Comparison of ENCODE assay signal across 8 mouse cellular contexts in genomic region chr13:36578569-36579333, GRCm38 (mm10).
A peak's percentile ranks its signal among the peaks of the same experiment; 100 is the strongest.
DNase-seq lines count a peak whose midpoint lies in the region; TF ChIP-seq lines count a peak whose summit lies in the region.

No protein-coding gene starts in this region.

- H3K27me3 ChIP-seq in embryonic facial prominence, embryonic 10.5 days (replicated peaks; ENCODE audit: low read depth, poor library complexity, severe bottlenecking), result peaks cover 55% of the 10 kb centered on the region
- H3K27me3 ChIP-seq in midbrain, embryonic 10.5 days (ENCODE audit: low read depth, poor library complexity, severe bottlenecking), result peaks cover 49% of the 10 kb centered on the region
- H3K27me3 ChIP-seq in small intestine, adult 2 months (ENCODE audit: control insufficient read depth, insufficient read depth, low read length), result no peaks in the 10 kb centered on the region

- H3K27ac ChIP-seq in bone marrow macrophage, adult 2 months (ENCODE audit: insufficient read depth, low read depth, low read length), result no peak overlapping the region
- H3K27ac ChIP-seq in embryonic facial prominence, embryonic 10.5 days (replicated peaks), result peak overlapping the region; percentile 90
- H3K27ac ChIP-seq in midbrain, embryonic 10.5 days (replicated peaks), result peak overlapping the region; percentile 90
- no peak overlapping the region for H3K27ac ChIP-seq in small intestine, adult 2 months (ENCODE audit: insufficient read depth, low read depth, low read length)

- no peaks in the 10 kb centered on the region for H3K9me3 ChIP-seq in embryonic facial prominence, embryonic 10.5 days
- H3K9me3 ChIP-seq in midbrain, embryonic 10.5 days (replicated peaks), result no peaks in the 10 kb centered on the region

- WGBS in embryonic facial prominence, embryonic 10.5 days, result 2% methylated on average over 41 of the region's 41 CpGs
- WGBS in midbrain, embryonic 10.5 days, result 2% methylated on average over 41 of the region's 41 CpGs
- 3% methylated on average over 41 of the region's 41 CpGs for WGBS in small intestine, adult 2 months

- TF ChIP-seq POLR2A in bone marrow macrophage, adult 2 months (IDR thresholded peaks at IDR 0.05; ENCODE audit: borderline replicate concordance, low read depth, low read length), result no peak
- no peak for TF ChIP-seq POLR2A in small intestine, adult 2 months (IDR thresholded peaks at IDR 0.05; ENCODE audit: low read depth, low read length)

- no peaks in the 10 kb centered on the region for H3K36me3 ChIP-seq in embryonic facial prominence, embryonic 10.5 days (replicated peaks)
- no peaks in the 10 kb centered on the region for H3K36me3 ChIP-seq in midbrain, embryonic 10.5 days
- H3K36me3 ChIP-seq in small intestine, adult 2 months (ENCODE audit: control insufficient read depth, insufficient read depth, low read length), result no peaks in the 10 kb centered on the region

- H3K4me1 ChIP-seq in bone marrow macrophage, adult 2 months (ENCODE audit: control insufficient read depth, insufficient read depth, low read length), result no peaks in the 10 kb centered on the region
- peaks cover 39% of the 10 kb centered on the region for H3K4me1 ChIP-seq in embryonic facial prominence, embryonic 10.5 days
- peaks cover 40% of the 10 kb centered on the region for H3K4me1 ChIP-seq in midbrain, embryonic 10.5 days
- no peaks in the 10 kb centered on the region; the same call in 1 of the 2 replicates for H3K4me1 ChIP-seq in small intestine, adult 2 months (ENCODE audit: control insufficient read depth, insufficient read depth, insufficient read length, low read length)

- peak overlapping the region; percentile 56 for H3K4me3 ChIP-seq in bone marrow macrophage, adult 2 months (ENCODE audit: insufficient read depth, low read length)
- H3K4me3 ChIP-seq in embryonic facial prominence, embryonic 10.5 days, result peak overlapping the region; percentile 68
- H3K4me3 ChIP-seq in midbrain, embryonic 10.5 days, result peak overlapping the region; percentile 63
- H3K4me3 ChIP-seq in small intestine, adult 2 months (ENCODE audit: low read depth, low read length), result peak overlapping the region; percentile 55

- DNase-seq in embryonic facial prominence, embryonic 10.5 days (ENCODE audit: low spot score), result peak; percentile 89
- DNase-seq in heart, adult 11 months, result peak; percentile 96
- DNase-seq in kidney, adult 11 months, result peak; percentile 68
- DNase-seq in left cerebral cortex, postnatal 25 days (ENCODE audit: low spot score in 2 of 2), result peak; percentile 90 to 94
- peak; percentile 87 for DNase-seq in midbrain, embryonic 10.5 days (ENCODE audit: low spot score)
- DNase-seq in spleen, postnatal 36 days (ENCODE audit: low spot score in 2 of 2), result no peak

- intact Hi-C loops in left cerebral cortex, postnatal 25 days (cut with DNase I), result loop anchor here (2.0 to 10.0 kb wide), 4 partner anchors 72 to 736 kb away; no protein-coding TSS in a partner anchor

- no peak for TF ChIP-seq CTCF in bone marrow macrophage, adult 2 months (IDR thresholded peaks at IDR 0.05; ENCODE audit: low read depth, low read length)
- no peak for TF ChIP-seq CTCF in small intestine, adult 2 months (IDR thresholded peaks at IDR 0.05; ENCODE audit: extremely low read depth, insufficient read length, insufficient replicate concordance, low read depth, low read length)

Comparison
In these comparisons a context has a peak if more than half of its experiments do, and no peak if none do; other contexts are left out.
1. H3K27ac ChIP-seq: peak in embryonic facial prominence, embryonic 10.5 days (single experiment) and midbrain, embryonic 10.5 days (single experiment); none in bone marrow macrophage, adult 2 months (single experiment) and small intestine, adult 2 months (single experiment).
2. DNase-seq: peak in embryonic facial prominence, embryonic 10.5 days (single experiment), heart, adult 11 months (single experiment), kidney, adult 11 months (single experiment), left cerebral cortex, postnatal 25 days (2 of 2) and midbrain, embryonic 10.5 days (single experiment); none in spleen, postnatal 36 days (0 of 2).
3. Peak in every context shown above with its lines, with median percentiles within 50 percentile points of each other: H3K4me3 ChIP-seq.